Mouse (Mus musculus): ENCODE data around the gene Mblac2. TPM values are rescaled to one million over a fixed set of nuclear protein-coding genes. Genes with fewer than 3 reads are reported as not detected.

Gene Mblac2
- polyA plus RNA-seq, 1 experiment: 0.62 TPM

GRCm38 (mm10) chr13:81761566-81762186 lies 50.5 kb downstream of the Mblac2 start:
- TF ChIP-seq REST (IDR thresholded peaks at IDR 0.05; ENCODE audit: insufficient read depth, insufficient read length) (no peak), MAX (IDR thresholded peaks at IDR 0.05; ENCODE audit: low read depth) (no peak), TCF12 (IDR thresholded peaks at IDR 0.05; ENCODE audit: insufficient read depth, poor library complexity, severe bottlenecking) (no peak)
- Histone ChIP-seq H3K4me3 (no peak overlapping the region), H3ac (ENCODE audit: control insufficient read depth, insufficient read length) (no peak overlapping the region), H3K79me2 (ENCODE audit: control insufficient read depth, insufficient read depth) (no peaks in the 10 kb centered on the region), H3K4me2 (ENCODE audit: low read depth) (peak overlapping the region; percentile 43), H3K36me3 (ENCODE audit: control insufficient read depth, insufficient read depth) (no peaks in the 10 kb centered on the region), H3K27me3 (ENCODE audit: control insufficient read depth, insufficient read depth, insufficient read length) (no peaks in the 10 kb centered on the region)

- no peaks in the 10 kb centered on the region for H3K79me2 ChIP-seq (ENCODE audit: control insufficient read depth, insufficient read depth)
- no peak overlapping the region for H3K4me3 ChIP-seq
- peak; percentile 78 for TF ChIP-seq CEBPB (IDR thresholded peaks at IDR 0.05; ENCODE audit: insufficient read depth, poor library complexity, severe bottlenecking)
- no peak for TF ChIP-seq REST (IDR thresholded peaks at IDR 0.05; ENCODE audit: insufficient read depth, insufficient read length)
- H3K36me3 ChIP-seq (ENCODE audit: control insufficient read depth, insufficient read depth): no peaks in the 10 kb centered on the region
- H3ac ChIP-seq (ENCODE audit: control insufficient read depth, insufficient read length): no peak overlapping the region
- H3K27me3 ChIP-seq (ENCODE audit: control insufficient read depth, insufficient read depth, insufficient read length): no peaks in the 10 kb centered on the region
- no peak overlapping the region for H3K4me2 ChIP-seq (ENCODE audit: low read depth)
Measured at GRCm38 (mm10) chr13:81764173-81764572, 53.0 kb downstream of the Mblac2 start.

GRCm38 (mm10) chr13:81767038-81767659 lies 56.0 kb downstream of the Mblac2 start:
- no peak overlapping the region for H3K4me3 ChIP-seq
- TF ChIP-seq MAX (IDR thresholded peaks at IDR 0.05; ENCODE audit: low read depth) (no peak), CEBPB (IDR thresholded peaks at IDR 0.05; ENCODE audit: insufficient read depth, poor library complexity, severe bottlenecking) (no peak), SRF (IDR thresholded peaks at IDR 0.05; ENCODE audit: control insufficient read depth, insufficient read length, low read depth) (no peak), TCF12 (IDR thresholded peaks at IDR 0.05; ENCODE audit: insufficient read depth, poor library complexity, severe bottlenecking) (no peak), MYOG (IDR thresholded peaks at IDR 0.05; ENCODE audit: control insufficient read depth in 1 of 3, insufficient read depth in 1 of 3, insufficient read length in 2 of 3, low read depth in 2 of 3) (no peak), USF1 (IDR thresholded peaks at IDR 0.05; ENCODE audit: low read depth) (no peak), MYOD1 (IDR thresholded peaks at IDR 0.05; ENCODE audit: control insufficient read depth in 1 of 3, insufficient read length in 2 of 3, low read depth in 2 of 3) (no peak), POLR2AphosphoS2 (IDR thresholded peaks at IDR 0.05; ENCODE audit: insufficient read length, low read depth) (no peak), REST (IDR thresholded peaks at IDR 0.05; ENCODE audit: insufficient read depth, insufficient read length) (no peak), TCF3 (IDR thresholded peaks at IDR 0.05; ENCODE audit: insufficient read length, low read depth) (no peak), POLR2A (IDR thresholded peaks at IDR 0.05; ENCODE audit: insufficient read length, low read depth) (no peak), E2F4 (IDR thresholded peaks at IDR 0.05; ENCODE audit: insufficient read depth) (no peak)
- no peaks in the 10 kb centered on the region for H3K36me3 ChIP-seq (ENCODE audit: control insufficient read depth, insufficient read depth)
- H3K79me2 ChIP-seq (ENCODE audit: control insufficient read depth, insufficient read depth): no peaks in the 10 kb centered on the region
- no peak overlapping the region for H3K4me2 ChIP-seq (ENCODE audit: low read depth)
- no peaks in the 10 kb centered on the region for H3K27me3 ChIP-seq (ENCODE audit: control insufficient read depth, insufficient read depth, insufficient read length)
- H3ac ChIP-seq (ENCODE audit: control insufficient read depth, insufficient read length): no peak overlapping the region

GRCm38 (mm10) chr13:81776217-81776616 lies 65.1 kb downstream of the Mblac2 start:
- Histone ChIP-seq H3K4me3 (no peak overlapping the region), H3K36me3 (ENCODE audit: control insufficient read depth, insufficient read depth) (no peaks in the 10 kb centered on the region), H3K27me3 (ENCODE audit: control insufficient read depth, insufficient read depth, insufficient read length) (no peaks in the 10 kb centered on the region), H3ac (ENCODE audit: control insufficient read depth, insufficient read length) (no peak overlapping the region), H3K4me2 (ENCODE audit: low read depth) (no peak overlapping the region), H3K79me2 (ENCODE audit: control insufficient read depth, insufficient read depth) (no peaks in the 10 kb centered on the region)
- TF ChIP-seq MYOG (IDR thresholded peaks at IDR 0.05; ENCODE audit: control insufficient read depth in 1 of 3, insufficient read depth in 1 of 3, insufficient read length in 2 of 3, low read depth in 2 of 3): no peak
- TF ChIP-seq CEBPB (IDR thresholded peaks at IDR 0.05; ENCODE audit: insufficient read depth, poor library complexity, severe bottlenecking): no peak
- no peak for TF ChIP-seq TCF12 (IDR thresholded peaks at IDR 0.05; ENCODE audit: insufficient read depth, poor library complexity, severe bottlenecking)
- TF ChIP-seq REST (IDR thresholded peaks at IDR 0.05; ENCODE audit: insufficient read depth, insufficient read length): no peak
- TF ChIP-seq E2F4 (IDR thresholded peaks at IDR 0.05; ENCODE audit: insufficient read depth): no peak
- TF ChIP-seq POLR2A (IDR thresholded peaks at IDR 0.05; ENCODE audit: insufficient read length, low read depth): no peak
- no peak for TF ChIP-seq USF1 (IDR thresholded peaks at IDR 0.05; ENCODE audit: low read depth)
- no peak for TF ChIP-seq MAX (IDR thresholded peaks at IDR 0.05; ENCODE audit: low read depth)
- no peak for TF ChIP-seq TCF3 (IDR thresholded peaks at IDR 0.05; ENCODE audit: insufficient read length, low read depth)
- no peak for TF ChIP-seq SRF (IDR thresholded peaks at IDR 0.05; ENCODE audit: control insufficient read depth, insufficient read length, low read depth)

- peak overlapping the region; percentile 30 for H3ac ChIP-seq (ENCODE audit: control insufficient read depth, insufficient read length)
- H3K36me3 ChIP-seq (ENCODE audit: control insufficient read depth, insufficient read depth): peaks cover 3% of the 10 kb centered on the region
- TF ChIP-seq MYOG (IDR thresholded peaks at IDR 0.05; ENCODE audit: control insufficient read depth in 1 of 3, insufficient read depth in 1 of 3, insufficient read length in 2 of 3, low read depth in 2 of 3): no peak
- no peak for TF ChIP-seq MYOD1 (IDR thresholded peaks at IDR 0.05; ENCODE audit: control insufficient read depth in 1 of 3, insufficient read length in 2 of 3, low read depth in 2 of 3)
- TF ChIP-seq SRF (IDR thresholded peaks at IDR 0.05; ENCODE audit: control insufficient read depth, insufficient read length, low read depth): no peak
- TF ChIP-seq E2F4 (IDR thresholded peaks at IDR 0.05; ENCODE audit: insufficient read depth): no peak
- TF ChIP-seq CEBPB (IDR thresholded peaks at IDR 0.05; ENCODE audit: insufficient read depth, poor library complexity, severe bottlenecking): no peak
- peak overlapping the region; percentile 52 for H3K4me3 ChIP-seq
- H3K79me2 ChIP-seq (ENCODE audit: control insufficient read depth, insufficient read depth): peaks cover 24% of the 10 kb centered on the region
- H3K4me2 ChIP-seq (ENCODE audit: low read depth): peak overlapping the region; percentile 88
- H3K27me3 ChIP-seq (ENCODE audit: control insufficient read depth, insufficient read depth, insufficient read length): no peaks in the 10 kb centered on the region
Measured at GRCm38 (mm10) chr13:81782475-81782874, 71.3 kb downstream of the Mblac2 start.
